Mouse (Mus musculus): Measurements from ENCODE around the gene Ankrd1.

DNA sequence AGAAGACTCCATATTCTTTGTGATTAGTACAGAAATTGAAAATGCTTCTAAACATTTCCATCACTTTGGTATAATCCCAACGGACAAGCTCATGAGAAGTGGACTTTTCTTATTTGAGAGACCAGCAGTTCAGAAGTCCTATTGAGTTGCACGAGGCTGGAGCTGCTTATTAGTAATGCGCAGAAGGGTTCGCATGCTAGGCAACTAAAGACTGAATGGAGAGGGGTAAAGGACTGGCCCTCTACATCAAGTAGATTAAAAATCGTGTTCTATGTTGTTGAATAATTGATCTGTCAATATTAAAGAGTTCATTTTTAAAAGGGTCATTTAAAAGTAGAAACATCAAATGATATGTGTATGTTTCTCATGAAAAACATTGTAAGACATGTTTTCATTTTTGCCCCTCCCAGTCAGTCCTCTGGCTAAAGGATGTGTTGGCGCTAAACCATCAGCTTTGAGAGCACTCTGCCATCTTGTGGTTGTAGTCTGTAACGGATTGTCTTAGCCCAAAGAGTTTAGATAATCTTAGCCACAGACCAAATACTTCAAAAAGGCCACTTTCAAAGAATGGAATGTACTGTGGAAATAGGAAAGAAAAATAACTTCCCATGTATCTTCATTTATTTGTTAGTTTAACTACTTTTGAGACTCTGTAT lies 37.2 kb downstream of the Ankrd1 start:
- TF ChIP-seq MYOD1 (IDR thresholded peaks at IDR 0.05; ENCODE audit: control insufficient read depth, insufficient read length, low read depth) (no peak), MAX (IDR thresholded peaks at IDR 0.05) (no peak), CTCF (IDR thresholded peaks at IDR 0.05; ENCODE audit: control insufficient read depth, insufficient read depth, insufficient read length) (peak; percentile 56), CEBPB (IDR thresholded peaks at IDR 0.05; ENCODE audit: low read depth) (no peak), USF1 (IDR thresholded peaks at IDR 0.05; ENCODE audit: low read depth) (no peak), MYOG (IDR thresholded peaks at IDR 0.05; ENCODE audit: control insufficient read depth, extremely low read depth, insufficient read length) (no peak), FOSL1 (IDR thresholded peaks at IDR 0.05; ENCODE audit: insufficient read depth, low read length, poor library complexity, severe bottlenecking) (no peak)
